Comparison of ENCODE assay signal across 23 mouse cellular contexts in the genomic region with DNA sequence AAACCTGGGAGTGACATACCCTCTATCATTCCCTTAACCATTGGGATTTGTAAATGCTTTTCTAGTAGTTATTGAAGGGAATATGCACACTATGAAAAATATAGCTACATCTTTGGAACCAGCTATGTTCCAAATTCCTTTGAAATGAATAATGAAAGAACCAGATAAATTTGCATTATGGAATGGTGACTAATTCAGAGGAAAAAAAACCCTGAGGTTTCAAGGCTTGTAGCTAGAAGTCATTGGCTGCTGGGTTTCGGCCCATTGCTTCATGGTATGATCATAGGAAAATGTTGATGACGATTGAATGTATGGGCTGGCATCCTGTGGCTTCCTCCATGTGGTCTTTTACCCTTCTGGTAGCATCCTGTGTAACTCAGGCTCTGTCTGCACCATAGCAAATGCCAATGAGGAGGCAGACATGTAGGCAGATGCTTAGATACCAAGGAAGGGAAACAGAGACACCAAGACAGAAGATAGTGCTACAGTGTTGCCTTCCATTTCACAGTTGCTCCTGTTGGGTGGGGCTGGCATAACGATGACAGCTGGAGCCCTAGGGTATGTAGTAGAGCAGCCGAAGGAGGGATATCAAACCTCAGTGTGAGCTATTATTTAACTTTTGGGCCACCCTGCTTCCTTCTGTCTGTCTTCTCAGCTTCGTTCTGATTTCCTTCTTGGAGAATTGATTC. TPM values are rescaled to one million over a fixed set of nuclear protein-coding genes. Genes with fewer than 3 reads are reported as not detected.
DNase-seq lines count a peak whose midpoint lies in the region; ATAC-seq and TF ChIP-seq lines count a peak whose summit lies in the region.
"Had no signal": no experiment of that assay in that cellular context is flagged by ENCODE, and none has a peak within 500 bp of the region (broad histone marks: within the 10 kb centered on the region; RNA-seq: fewer than 3 reads in every experiment).

No protein-coding gene starts in this region.

- peaks cover 8% of the 10 kb centered on the region for H3K4me1 ChIP-seq in embryonic fibroblast, embryonic 13.5 days (ENCODE audit: control insufficient read depth, insufficient read depth, low read length)
- H3K4me1 ChIP-seq in neural tube, embryonic 15.5 days = no peaks in the 10 kb centered on the region
- H3K4me1 ChIP-seq: embryonic facial prominence, embryonic 10.5 days; embryonic facial prominence, embryonic 12.5 days; forebrain, embryonic 10.5 days; forebrain, embryonic 12.5 days had no signal

- no peak overlapping the region for H3K4me2 ChIP-seq in neural tube, embryonic 15.5 days
- H3K4me2 ChIP-seq: embryonic facial prominence, embryonic 12.5 days; forebrain, embryonic 12.5 days had no signal

- DNase-seq in frontal cortex, adult 2 months (ENCODE audit: extremely low spot score in 1 of 2, low spot score in 1 of 2) = no peak
- peak; percentile 74 for DNase-seq in NIH3T3 (ENCODE audit: low read depth)
- no peak for DNase-seq in heart, postnatal 14 days
- DNase-seq in heart, adult 18-20 months = no peak
- DNase-seq: adrenal gland, adult 2 months; adrenal gland, postnatal 10 days; adrenal gland, postnatal 25 days; cerebellum, adult 11-12 months; cerebellum, adult 2 months; cerebellum, adult 9-10 months; cerebellum, postnatal 10 days; cerebellum, postnatal 25 days had no signal

- no peaks in the 10 kb centered on the region for H3K9me3 ChIP-seq in neural tube, embryonic 15.5 days (replicated peaks)
- H3K9me3 ChIP-seq: embryonic facial prominence, embryonic 10.5 days; embryonic facial prominence, embryonic 12.5 days; forebrain, embryonic 10.5 days; forebrain, embryonic 12.5 days had no signal

- 87% methylated on average over 5 of the region's 5 CpGs for WGBS in neural tube, embryonic 15.5 days

- ATAC-seq in frontal cortex, adult (ENCODE audit: low TSS enrichment) = peak; percentile 69
- no peak for ATAC-seq in neural tube, embryonic 15.5 days (ENCODE audit: low FRiP score)
- ATAC-seq: forebrain, embryonic 14.5 days; forebrain, embryonic 16.5 days had no signal

- H3K4me3 ChIP-seq in embryonic fibroblast, embryonic 13.5 days (ENCODE audit: insufficient read depth, low read length) = no peak overlapping the region
- H3K4me3 ChIP-seq in neural tube, embryonic 15.5 days (replicated peaks) = no peak overlapping the region
- H3K4me3 ChIP-seq: embryonic facial prominence, embryonic 10.5 days; embryonic facial prominence, embryonic 12.5 days; erythroblast, embryonic 14.5 days; forebrain, embryonic 10.5 days; forebrain, embryonic 12.5 days had no signal

- TF ChIP-seq POLR2A in embryonic fibroblast, embryonic 13.5 days (IDR thresholded peaks at IDR 0.05; ENCODE audit: low read depth, low read length) = no peak

- intact Hi-C loops in heart, postnatal 14 days (cut with DNase I) = no loop called here

- H3K27me3 ChIP-seq in neural tube, embryonic 15.5 days (replicated peaks) = no peaks in the 10 kb centered on the region
- H3K27me3 ChIP-seq: embryonic facial prominence, embryonic 12.5 days; forebrain, embryonic 12.5 days had no signal

- no peak for TF ChIP-seq CTCF in embryonic fibroblast, embryonic 13.5 days (IDR thresholded peaks at IDR 0.05; ENCODE audit: borderline replicate concordance, insufficient read depth, low read length)

- H3K9ac ChIP-seq in neural tube, embryonic 15.5 days (replicated peaks) = no peak overlapping the region
- H3K9ac ChIP-seq: embryonic facial prominence, embryonic 12.5 days; forebrain, embryonic 12.5 days had no signal

- peak overlapping the region; percentile 7; the same call in 1 of the 2 replicates for H3K27ac ChIP-seq in embryonic fibroblast, embryonic 13.5 days (ENCODE audit: insufficient read depth, low read length)
- no peak overlapping the region for H3K27ac ChIP-seq in neural tube, embryonic 15.5 days (replicated peaks)
- H3K27ac ChIP-seq: embryonic facial prominence, embryonic 10.5 days; embryonic facial prominence, embryonic 12.5 days; forebrain, embryonic 10.5 days; forebrain, embryonic 12.5 days had no signal

- H3K36me3 ChIP-seq in neural tube, embryonic 15.5 days = no peaks in the 10 kb centered on the region
- H3K36me3 ChIP-seq: embryonic facial prominence, embryonic 10.5 days; embryonic facial prominence, embryonic 12.5 days; forebrain, embryonic 10.5 days; forebrain, embryonic 12.5 days had no signal

RNA-seq across cellular contexts. Expression of a gene that starts 28.6 kb away (rescaled TPM):
- 0.16 and 0.29 TPM in 2 replicates for polyA plus RNA-seq in frontal cortex, adult 2 months (2012; rRNA removed)
- polyA plus RNA-seq in embryonic fibroblast, embryonic 13.5 days (2011; ENCODE audit: insufficient read length, low read depth, missing spikeins) = not detected in 2 replicates
- under 1 TPM; 0.10 to 0.15 TPM for total RNA-seq in heart, postnatal 14 days (2021)
- 0.03 and 0.17 TPM in 2 replicates for polyA plus RNA-seq in neural tube, embryonic 15.5 days (2015; fragmentation: Nextera tagmentation; extraction: Ambion mirVana)
- under 1 TPM; 0.03 to 0.20 TPM for total RNA-seq in heart, adult 18-20 months (2021)
- total RNA-seq: adrenal gland, adult 2 months had no signal
- polyA plus RNA-seq: C2C12; erythroblast, embryonic 14.5 days had no signal
